ENCODE assay signal across 35 mouse cellular contexts in the genomic region with DNA sequence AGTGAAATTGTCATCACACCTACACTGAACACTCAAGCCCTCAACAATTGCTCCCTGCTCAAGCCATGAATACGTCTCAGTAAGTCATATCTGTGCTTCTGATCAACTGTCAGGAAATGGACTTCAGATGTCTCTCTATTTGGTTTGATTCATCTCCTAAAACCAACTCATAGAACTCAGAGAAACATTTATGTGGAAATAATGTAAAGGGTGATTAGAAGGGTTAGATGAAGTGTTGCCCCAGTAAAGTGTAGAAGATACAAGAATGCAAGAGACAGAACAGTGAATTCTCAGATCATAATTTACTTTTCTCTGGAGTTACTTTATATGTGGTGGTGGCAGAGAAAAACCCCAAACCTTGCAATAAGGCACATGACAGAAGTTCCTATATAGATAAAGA.
"Had no signal": no experiment of that assay in that cellular context is flagged by ENCODE, and none has a peak within 500 bp of the region (broad histone marks: within the 10 kb centered on the region; RNA-seq: fewer than 3 reads in every experiment).

No protein-coding gene starts in this region.

- H3K4me2 ChIP-seq: heart, embryonic 11.5 days; heart, embryonic 12.5 days; heart, embryonic 13.5 days; heart, embryonic 15.5 days; hindbrain, embryonic 12.5 days; hindbrain, embryonic 13.5 days; hindbrain, embryonic 14.5 days; hindbrain, embryonic 15.5 days; intestine, embryonic 15.5 days; kidney, embryonic 15.5 days had no signal

- ATAC-seq: hindbrain, embryonic 16.5 days; hindbrain, postnatal 0 days; inflammation-experienced regulatory T-cells, adult 6 months; intestine, embryonic 15.5 days; intestine, embryonic 16.5 days; intestine, postnatal 0 days had no signal

- DNase-seq: heart, postnatal 10 days; heart, postnatal 14 days; heart, postnatal 36 days; heart, postnatal 4 days; kidney, adult 11 months; kidney, adult 18-20 months; kidney, adult 2 months; kidney, adult 8-10 months; kidney, adult 9 months; kidney, postnatal 10 days; kidney, postnatal 14 days; kidney, postnatal 25 days; kidney, postnatal 36 days; kidney, postnatal 4 days; layer of hippocampus, adult 9-11 months; layer of hippocampus, postnatal 36 days had no signal

- H3K9me3 ChIP-seq: heart, embryonic 10.5 days; heart, embryonic 12.5 days; heart, embryonic 13.5 days; heart, embryonic 15.5 days; hindbrain, embryonic 10.5 days; hindbrain, embryonic 12.5 days; hindbrain, embryonic 13.5 days; hindbrain, embryonic 15.5 days; intestine, embryonic 15.5 days; kidney, embryonic 15.5 days had no signal

- H3K4me3 ChIP-seq: heart, embryonic 10.5 days; heart, embryonic 12.5 days; heart, embryonic 13.5 days; heart, embryonic 15.5 days; hindbrain, embryonic 10.5 days; hindbrain, embryonic 12.5 days; hindbrain, embryonic 13.5 days; hindbrain, embryonic 15.5 days; intestine, embryonic 15.5 days; kidney, embryonic 15.5 days; layer of hippocampus, adult 2 months had no signal

- H3K36me3 ChIP-seq: heart, embryonic 10.5 days; heart, embryonic 12.5 days; heart, embryonic 13.5 days; heart, embryonic 15.5 days; hindbrain, embryonic 10.5 days; hindbrain, embryonic 12.5 days; hindbrain, embryonic 13.5 days; hindbrain, embryonic 15.5 days; intestine, embryonic 15.5 days; kidney, embryonic 15.5 days had no signal

- H3K4me1 ChIP-seq: heart, embryonic 10.5 days; heart, embryonic 12.5 days; heart, embryonic 13.5 days; heart, embryonic 15.5 days; hindbrain, embryonic 10.5 days; hindbrain, embryonic 12.5 days; hindbrain, embryonic 13.5 days; hindbrain, embryonic 15.5 days; intestine, embryonic 15.5 days; kidney, embryonic 15.5 days had no signal

- H3K27ac ChIP-seq: heart, embryonic 10.5 days; heart, embryonic 13.5 days; heart, embryonic 15.5 days; hindbrain, embryonic 10.5 days; hindbrain, embryonic 12.5 days; hindbrain, embryonic 13.5 days; hindbrain, embryonic 14.5 days; hindbrain, embryonic 15.5 days; hindbrain, postnatal 0 days; intestine, embryonic 15.5 days; kidney, embryonic 15.5 days; kidney, postnatal 0 days; layer of hippocampus, adult 2 months had no signal

- H3K9ac ChIP-seq: heart, embryonic 12.5 days; heart, embryonic 13.5 days; heart, embryonic 15.5 days; hindbrain, embryonic 12.5 days; hindbrain, embryonic 13.5 days; hindbrain, embryonic 14.5 days; hindbrain, embryonic 15.5 days; intestine, embryonic 15.5 days; kidney, embryonic 15.5 days had no signal

- H3K27me3 ChIP-seq: heart, embryonic 12.5 days; heart, embryonic 13.5 days; heart, embryonic 15.5 days; hindbrain, embryonic 12.5 days; hindbrain, embryonic 13.5 days; hindbrain, embryonic 15.5 days; intestine, embryonic 15.5 days; kidney, embryonic 15.5 days had no signal
